Mouse (Mus musculus) lung, postnatal 0 days (tissue): ENCODE measurements at regions not wholly inside any gene's neighbourhood (a gene's known extent, or its start where the extent isn't known, plus 50 kb on each side); places are given as distances from the start of the nearest gene placed in this dataset.

Experiments used
- ATAC-seq: fragments of 200-750 bp; cut with Nextera tagmentation; 2 replicates; pipeline ENCODE4 v1.8.0; 2017; ENCODE audit warnings: moderate library complexity
- DNase-seq: peaks from one replicate; pipeline ENCODE4 v3.0.0-alpha.2; 2016; ENCODE audit warnings: low spot score
- H3K27ac ChIP-seq: fragments of 300-500 bp; sonication (generic); 2 replicates; pipeline ENCODE4 v1.5.1; 2014; ENCODE audit warnings: antibody characterized with exemption, mild to moderate bottlenecking, low read length, mixed read lengths
- H3K27me3 ChIP-seq: fragments of 300-500 bp; sonication (generic); replicated peaks from 2 replicates; pipeline ENCODE4 v1.6.1; 2014; ENCODE audit warnings: low read length, mixed read lengths; ENCODE audit not compliant: insufficient read depth
- H3K36me3 ChIP-seq: fragments of 300-500 bp; sonication (generic); 2 replicates; pipeline ENCODE4 v1.6.1; 2014; ENCODE audit warnings: low read length, mixed read lengths; ENCODE audit not compliant: insufficient read depth
- H3K4me1 ChIP-seq: fragments of 300-500 bp; sonication (generic); 2 replicates; pipeline ENCODE4 v1.6.1; 2014; ENCODE audit warnings: antibody characterized with exemption, low read depth, low read length, mixed read lengths; ENCODE audit not compliant: insufficient read depth
- H3K4me2 ChIP-seq: fragments of 300-500 bp; sonication (generic); replicated peaks from 2 replicates; pipeline ENCODE4 v1.6.1; 2014; ENCODE audit warnings: low read depth, mild to moderate bottlenecking, low read length, moderate library complexity, mixed read lengths
- H3K4me3 ChIP-seq: fragments of 300-500 bp; sonication (generic); 2 replicates; pipeline ENCODE4 v1.5.1; 2014; ENCODE audit warnings: low read depth, low read length
- H3K9ac ChIP-seq: fragments of 300-500 bp; sonication (generic); replicated peaks from 2 replicates; pipeline ENCODE4 v1.6.1; 2014; ENCODE audit warnings: low read depth, mild to moderate bottlenecking
- H3K9me3 ChIP-seq: fragments of 300-500 bp; sonication (generic); 2 replicates; pipeline ENCODE4 v1.6.1; 2016; ENCODE audit warnings: low read length, mixed read lengths
- CTCF ChIP-seq: IDR thresholded peaks from 2 replicates; pipeline ENCODE4 v1.5.1; 2016; ENCODE audit warnings: antibody characterized with exemption, mild to moderate bottlenecking
- EP300 ChIP-seq: IDR thresholded peaks from 2 replicates; pipeline ENCODE4 v1.6.1; 2016; ENCODE audit warnings: antibody characterized with exemption, mild to moderate bottlenecking, control low read depth
- WGBS: fragments of 180-500 bp; shearing (Covaris S2); extraction: QIAGEN DNeasy Blood & Tissue Kit; methylation state at CpG from one replicate; pipeline ENCODE4 v1.1.7; 2014; 5-methylcytosine and 5-hydroxymethylcytosine counted together

DNA sequence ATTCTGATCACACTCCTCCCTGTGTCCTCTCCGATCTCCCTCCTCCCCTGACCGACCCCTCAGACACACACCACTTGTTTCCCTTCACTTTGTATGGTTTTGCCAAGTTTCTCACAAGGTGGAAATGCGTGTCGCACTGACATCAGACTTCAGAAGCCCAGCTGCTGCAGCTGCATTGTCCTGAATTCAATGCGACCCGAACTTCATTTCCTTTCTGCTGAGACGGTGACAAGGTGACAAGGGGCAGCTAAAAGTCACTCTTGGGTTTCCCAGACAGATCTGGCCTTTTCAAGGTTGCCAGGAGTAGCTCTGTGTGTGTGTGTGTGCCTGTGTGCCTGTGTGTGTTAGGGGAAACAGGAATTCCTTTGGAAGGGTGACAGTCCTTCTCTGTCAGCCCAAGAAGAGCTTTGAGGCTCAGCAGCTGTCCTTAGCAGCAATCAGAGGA is 139.5 kb downstream of the Plk2 start:
- H3K4me1 ChIP-seq = no peaks in the 10 kb centered on the region; the same call in 1 of the 2 replicates
- H3K9me3 ChIP-seq = no peaks in the 10 kb centered on the region
- ATAC-seq = peak; percentile 57
- DNase-seq = peak; percentile 36
- H3K36me3 ChIP-seq = no peaks in the 10 kb centered on the region
- no peak overlapping the region for H3K9ac ChIP-seq
- no peak overlapping the region for H3K27ac ChIP-seq
- WGBS = 24% methylated on average over 7 of the region's 7 CpGs
- no peaks in the 10 kb centered on the region for H3K27me3 ChIP-seq
- TF ChIP-seq EP300 = peak; percentile 47; the same call in 1 of the 2 replicates
- no peak for TF ChIP-seq CTCF
- no peak overlapping the region for H3K4me3 ChIP-seq
- H3K4me2 ChIP-seq = no peak overlapping the region

DNA sequence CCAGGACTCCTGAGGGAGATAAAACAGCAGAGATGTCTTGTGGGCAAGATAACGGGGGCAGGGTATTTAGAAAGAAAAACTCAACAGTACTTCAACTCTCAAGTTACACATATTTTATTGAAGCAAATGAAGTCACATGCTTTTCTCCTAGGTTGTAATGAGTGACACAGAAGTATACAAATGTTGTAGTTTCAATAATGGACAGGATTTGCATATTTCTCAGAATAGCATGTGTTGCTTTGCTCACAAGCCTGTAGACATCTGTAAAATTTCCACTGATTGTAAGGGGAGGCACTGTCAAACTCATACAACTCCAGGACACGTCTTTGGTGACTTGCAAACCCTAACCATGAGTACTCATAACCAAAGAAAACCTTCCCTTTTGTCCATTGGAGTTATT is 140.9 kb downstream of the Plk2 start:
- Histone ChIP-seq H3K9me3 (no peaks in the 10 kb centered on the region), H3K9ac (no peak overlapping the region), H3K4me1 (no peaks in the 10 kb centered on the region; the same call in 1 of the 2 replicates), H3K36me3 (no peaks in the 10 kb centered on the region), H3K4me2 (no peak overlapping the region), H3K4me3 (no peak overlapping the region), H3K27me3 (no peaks in the 10 kb centered on the region), H3K27ac (no peak overlapping the region)
- WGBS = 84% methylated on average over 2 of the region's 2 CpGs
- DNase-seq (no peak), ATAC-seq (no peak)
- no peak for TF ChIP-seq EP300
- no peak for TF ChIP-seq CTCF

DNA sequence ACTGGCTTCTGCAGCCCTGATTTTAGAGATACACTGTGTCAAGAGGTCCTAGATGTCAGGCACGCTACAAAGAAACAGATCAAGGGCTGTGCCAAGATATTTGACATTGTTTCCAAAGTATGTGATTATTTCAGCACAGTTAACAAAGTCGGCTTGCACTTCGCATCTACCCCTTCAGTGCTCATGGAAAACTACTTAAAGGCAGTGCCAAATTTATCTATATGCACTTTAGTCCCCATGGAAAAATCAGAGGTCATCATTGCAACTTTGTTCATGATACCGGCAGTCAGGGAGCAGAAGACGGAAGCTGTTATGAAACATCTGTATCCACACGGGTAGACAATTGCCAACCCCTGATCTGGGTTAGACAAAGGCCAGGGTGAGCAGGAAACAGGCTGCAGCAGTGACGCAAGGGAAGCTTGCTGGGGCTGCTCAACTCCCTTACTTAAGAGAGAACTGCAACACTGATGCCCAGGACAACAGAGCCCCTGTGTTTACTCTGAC is 143.2 kb downstream of the Plk2 start:
- Histone ChIP-seq H3K9me3 (no peaks in the 10 kb centered on the region), H3K9ac (no peak overlapping the region), H3K4me3 (no peak overlapping the region), H3K27ac (0 out of 2 replicates have a peak overlapping the region, but pooled peaks have one; percentile 51), H3K36me3 (no peaks in the 10 kb centered on the region), H3K4me1 (no peaks in the 10 kb centered on the region; the same call in 1 of the 2 replicates), H3K27me3 (no peaks in the 10 kb centered on the region), H3K4me2 (no peak overlapping the region)
- ATAC-seq (peak; percentile 93), DNase-seq (peak; percentile 91)
- WGBS = 16% methylated on average over 7 of the region's 7 CpGs
- TF ChIP-seq EP300 = peak; percentile 94
- TF ChIP-seq CTCF = no peak

DNA sequence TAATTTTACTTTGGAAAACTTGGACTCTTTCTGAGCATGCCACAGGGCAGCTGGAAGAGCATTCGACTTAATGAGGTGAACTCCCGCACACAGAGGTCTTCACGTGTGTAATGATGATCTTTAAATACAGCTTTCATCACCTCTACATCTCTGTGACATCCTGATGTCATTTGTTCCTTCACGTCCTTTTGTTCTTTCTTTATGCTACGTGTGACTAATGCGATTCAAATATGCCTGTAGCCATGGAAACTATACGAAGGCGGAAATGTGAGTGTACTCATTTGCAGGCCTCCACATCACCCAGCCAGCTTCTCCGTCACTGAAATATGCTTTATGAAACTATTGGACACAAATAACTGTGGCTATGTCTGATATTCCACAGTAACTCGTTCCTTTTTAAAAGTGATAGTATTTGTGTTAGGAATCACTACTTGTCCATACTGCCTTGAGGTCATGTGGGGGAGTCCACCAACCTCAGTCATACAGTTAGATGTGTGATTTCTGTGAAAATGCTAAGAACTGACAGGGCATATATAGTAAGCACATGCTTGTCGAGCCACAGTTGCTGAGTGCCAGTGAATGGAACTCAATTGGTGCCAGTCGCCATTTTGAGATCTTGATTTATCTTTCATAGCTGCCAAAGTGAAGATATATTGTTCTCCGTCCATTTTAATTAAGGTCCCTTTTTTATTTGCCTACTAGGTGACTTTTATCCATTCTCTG is 145.9 kb downstream of the Plk2 start:
- H3K4me1 ChIP-seq = no peaks in the 10 kb centered on the region; the same call in 1 of the 2 replicates

DNA sequence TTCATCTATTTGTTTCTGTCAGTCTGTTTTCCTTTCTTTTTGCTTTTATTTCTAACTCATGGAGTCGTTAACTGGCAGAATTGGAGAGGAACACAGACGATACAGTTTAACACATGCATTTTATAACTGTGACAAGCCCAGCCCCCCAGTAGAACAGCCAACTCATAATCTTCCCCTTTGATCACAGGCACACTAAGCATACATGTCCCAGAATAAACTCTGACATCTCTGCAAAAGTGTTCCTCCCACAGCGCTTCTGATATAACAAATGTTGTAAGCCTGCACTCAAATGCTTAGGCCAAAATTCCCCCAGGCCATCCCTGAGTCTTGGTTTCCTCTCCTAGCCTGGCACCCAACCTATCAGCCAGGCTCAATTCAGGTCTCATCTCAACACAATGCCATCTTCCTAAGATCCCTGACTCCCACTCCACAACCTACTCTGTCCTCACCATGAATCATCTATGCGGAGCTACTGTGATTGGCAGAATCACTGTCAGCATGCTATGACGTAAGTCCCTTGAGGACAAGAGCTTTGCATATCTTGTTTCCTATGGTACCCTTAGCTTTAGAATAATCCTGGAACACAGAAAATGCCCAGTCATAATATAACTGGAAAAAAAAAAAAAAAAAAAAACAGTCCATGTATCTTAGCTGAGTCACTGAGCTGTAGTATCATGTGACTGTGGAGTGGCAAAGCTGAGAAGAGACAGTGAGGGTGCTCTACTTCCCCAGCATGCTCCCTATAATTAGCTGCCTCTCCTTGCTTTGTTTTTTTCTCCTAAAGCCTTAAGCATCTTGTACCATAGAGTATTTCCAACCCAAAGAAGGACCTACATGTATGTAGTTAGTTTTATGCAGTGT is 146.7 kb downstream of the Plk2 start:
- Histone ChIP-seq H3K27ac (no peak overlapping the region), H3K9me3 (no peaks in the 10 kb centered on the region), H3K27me3 (no peaks in the 10 kb centered on the region), H3K4me1 (no peaks in the 10 kb centered on the region; the same call in 1 of the 2 replicates), H3K4me3 (no peak overlapping the region), H3K4me2 (no peak overlapping the region), H3K36me3 (no peaks in the 10 kb centered on the region), H3K9ac (no peak overlapping the region)
- 66% methylated on average over 5 of the region's 5 CpGs for WGBS
- TF ChIP-seq EP300 (no peak), CTCF (no peak)
- ATAC-seq (no peak), DNase-seq (peak; percentile 10)

More for the DNA sequence above, 145.9 kb downstream of the Plk2 start:
- no peaks in the 10 kb centered on the region for H3K27me3 ChIP-seq
- H3K36me3 ChIP-seq = no peaks in the 10 kb centered on the region
- no peak overlapping the region for H3K9ac ChIP-seq
- H3K27ac ChIP-seq = no peak overlapping the region
- no peak overlapping the region for H3K4me2 ChIP-seq
- no peak for ATAC-seq
- 72% methylated on average over 13 of the region's 13 CpGs for WGBS
- H3K4me3 ChIP-seq = no peak overlapping the region
- H3K9me3 ChIP-seq = no peaks in the 10 kb centered on the region
- TF ChIP-seq CTCF (no peak), EP300 (no peak)
- DNase-seq = no peak
